Mouse (Mus musculus): ENCODE measurements around the gene Txnrd3. TPM values are rescaled to one million over a fixed set of nuclear protein-coding genes. Genes with fewer than 3 reads are reported as not detected.

The Txnrd3 gene
- 8.5 and 13.5 TPM in 2 replicates for polyA plus RNA-seq (2012; rRNA removed; ENCODE audit: low replicate concordance)

DNA sequence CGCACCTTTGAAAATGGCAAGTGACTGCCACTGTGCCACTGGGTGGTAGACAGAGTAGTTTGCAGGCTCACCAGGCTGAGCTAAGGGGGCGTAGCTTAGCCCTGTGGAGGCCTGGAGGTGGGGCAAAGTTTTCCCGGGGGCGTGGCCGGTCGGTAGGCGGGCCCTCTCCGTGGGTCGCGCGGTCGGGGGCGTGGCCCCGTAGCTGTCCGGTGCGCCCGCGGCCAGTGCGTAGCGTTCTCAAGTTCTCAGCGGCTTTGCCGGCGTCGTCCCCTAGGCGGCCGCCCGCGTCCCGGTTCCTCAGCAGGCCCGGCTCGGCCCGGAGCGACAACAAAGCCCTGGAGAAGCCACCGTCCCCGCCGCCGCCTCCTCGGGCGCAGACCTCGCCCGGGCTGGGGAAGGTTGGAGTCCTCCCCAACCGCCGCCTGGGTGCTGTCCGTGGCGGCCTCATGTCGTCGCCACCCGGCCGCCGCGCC, at the start of gene Txnrd3:
Gene Txnrd3 (plus strand): TSS at position 191 of the 473 bp plus-strand sequence.

GRCm38 (mm10) chr6:89595018-89595776, 48.6 kb upstream of the Txnrd3 start, which contains the start of gene Chchd6:
Gene Chchd6 (minus strand): TSS chr6:89595652.

DNA sequence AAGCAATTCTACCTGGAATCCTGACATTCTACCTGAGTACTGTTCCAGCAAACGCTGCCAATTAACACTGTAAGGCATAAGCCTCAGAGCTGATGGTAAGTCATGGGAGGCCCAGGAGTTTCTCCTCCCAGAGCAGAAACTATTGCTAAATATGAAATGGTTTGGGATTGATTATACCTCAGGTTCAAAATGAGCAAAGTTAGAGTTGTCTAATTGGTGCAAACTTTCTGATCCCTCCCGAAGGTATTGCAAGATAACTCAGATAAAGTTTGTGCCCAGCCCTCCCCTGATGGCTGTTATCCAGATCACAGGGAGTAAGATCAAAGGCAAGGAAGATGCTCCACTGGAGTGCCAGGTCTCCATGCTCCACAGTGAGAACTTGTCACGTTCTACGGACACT, 63.5 kb downstream of the Txnrd3 start, which contains the start of gene Vmn1r40:
Gene Vmn1r40 (plus strand): TSS at position 301 of the 400 bp plus-strand sequence.

Other genes with a start within 250 kb of the Txnrd3 start
- 74.6 and 92.3 TPM in 2 replicates for gene Chchd6, start 48.3 kb upstream of the Txnrd3 start, polyA plus RNA-seq (2012; rRNA removed; ENCODE audit: low replicate concordance)
- not detected in 2 replicates for gene Vmn1r40, start 63.6 kb downstream of the Txnrd3 start, polyA plus RNA-seq (2012; rRNA removed; ENCODE audit: low replicate concordance)
- gene Vmn1r41, start 96.8 kb downstream of the Txnrd3 start, polyA plus RNA-seq (2012; rRNA removed; ENCODE audit: low replicate concordance): not detected in 2 replicates
- gene Vmn1r42, start 232.4 kb downstream of the Txnrd3 start, polyA plus RNA-seq (2012; rRNA removed; ENCODE audit: low replicate concordance): not detected in 2 replicates
- not detected in 2 replicates for gene Vmn1r43, start 232.4 kb downstream of the Txnrd3 start, polyA plus RNA-seq (2012; rRNA removed; ENCODE audit: low replicate concordance)
- gene Vmn1r44, start 239.7 kb downstream of the Txnrd3 start, polyA plus RNA-seq (2012; rRNA removed; ENCODE audit: low replicate concordance): not detected in 2 replicates